Mouse (Mus musculus): Measurements from ENCODE around the gene Ghrh.

DNA sequence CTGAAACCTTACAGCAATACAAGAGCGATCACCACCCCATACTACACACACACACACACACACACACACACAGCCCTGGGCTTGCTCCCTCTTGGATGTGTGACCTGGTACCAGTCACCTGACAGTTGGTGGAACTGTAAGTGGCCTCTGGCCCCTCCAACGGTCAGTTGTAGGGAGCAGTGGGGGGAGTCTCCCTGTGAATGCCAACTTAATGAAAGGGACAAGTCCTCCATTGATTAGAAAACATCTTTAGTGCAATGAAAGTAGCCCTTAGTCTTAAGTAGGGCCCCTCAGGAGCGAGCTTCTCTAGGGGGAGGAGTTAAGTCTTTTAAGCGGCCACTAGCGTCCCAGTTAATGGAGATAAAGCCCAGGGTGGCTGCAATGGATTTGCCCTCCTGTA, 19.2 kb downstream of the Ghrh start:
- TF ChIP-seq CTCF (IDR thresholded peaks at IDR 0.05; ENCODE audit: low read depth, low read length) (no peak), GATA1 (IDR thresholded peaks at IDR 0.05; ENCODE audit: borderline replicate concordance, low read length) (no peak), POLR2AphosphoS5 (IDR thresholded peaks at IDR 0.05; ENCODE audit: insufficient replicate concordance, low read depth, low read length) (no peak)

Data from G1E (cell line).